Mouse (Mus musculus) heart, adult 2 months (tissue): ENCODE measurements around the gene Rab2b.
"Not testable (repeated sequence)": the region's sequence is repeated elsewhere in the genome, so short reads cannot be mapped to it uniquely, and the experiment has no call there.

Experiments used
- CTCF ChIP-seq: fragments of 200-600 bp; IDR thresholded peaks from 2 replicates; pipeline ENCODE4 v1.8.1; 2022; ENCODE audit warnings: antibody characterized with exemption, mild to moderate bottlenecking, moderate library complexity
- EP300 ChIP-seq: fragments of 200-500 bp; IDR thresholded peaks from 2 replicates; pipeline ENCODE4 v1.6.1; 2011; ENCODE audit warnings: low read depth, low read length, control low read depth; ENCODE audit not compliant: insufficient read depth

DNA sequence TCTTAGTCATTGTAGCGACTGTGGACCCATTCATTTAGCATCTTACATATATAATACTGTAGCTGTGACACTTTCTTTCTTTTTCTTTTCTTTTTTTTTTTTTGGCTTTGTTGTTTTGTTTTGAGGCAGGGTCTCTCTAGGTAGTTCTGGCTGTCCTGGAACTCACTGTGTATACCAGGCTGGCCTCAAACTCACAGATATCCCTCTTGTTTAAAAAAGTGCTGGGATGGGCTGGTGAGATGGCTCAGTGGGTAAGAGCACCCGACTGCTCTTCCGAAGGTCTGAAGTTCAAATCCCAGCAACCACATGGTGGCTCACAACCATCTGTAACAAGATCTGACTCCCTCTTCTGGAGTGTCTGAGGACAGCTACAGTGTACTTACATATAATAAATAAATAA is 24.2 kb upstream of the Rab2b start:
- TF ChIP-seq EP300, CTCF: not testable (repeated sequence)
